Mouse (Mus musculus) MEL (cell line): ENCODE measurements at regions not wholly inside any gene's neighbourhood (a gene's known extent, or its start where the extent isn't known, plus 50 kb on each side); places are given as distances from the start of the nearest gene placed in this dataset.

Experiments
- DNase-seq: peaks from one replicate; pipeline ENCODE4 v3.0.0; 2011; ENCODE audit warnings: low read depth, low spot score
- H3K27ac ChIP-seq: 2 replicates; pipeline ENCODE4 v1.5.1; 2012; ENCODE audit warnings: low read depth, mild to moderate bottlenecking, control low read depth, low read length, moderate library complexity; ENCODE audit not compliant: control insufficient read depth
- H3K27me3 ChIP-seq, 2 experiments: fragments of 150-350 bp in 1 of 2; sonication (generic) in 1 of 2; 2 replicates each; pipeline ENCODE4 v1.6.1; 2012; ENCODE audit warnings: low read length in 2 of 2, mild to moderate bottlenecking in 2 of 2, improper control_type of control experiment in 1 of 2, moderate library complexity in 1 of 2; ENCODE audit not compliant: insufficient read depth in 2 of 2, control insufficient read depth in 1 of 2
- H3K36me3 ChIP-seq, 2 experiments: 2 replicates each; pipeline ENCODE4 v1.6.1; 2012 to 2014; ENCODE audit warnings: low read length in 2 of 2, improper control_type of control experiment in 1 of 2, inconsistent platforms in 1 of 2, mild to moderate bottlenecking in 1 of 2; ENCODE audit not compliant: insufficient read depth in 2 of 2, control insufficient read depth in 1 of 2
- H3K4me1 ChIP-seq, 2 experiments: fragments of 150-350 bp in 1 of 2; sonication (generic) in 1 of 2; 2 replicates each; pipeline ENCODE4 v1.6.1; 2012; ENCODE audit warnings: low read length in 2 of 2, improper control_type of control experiment in 1 of 2, mild to moderate bottlenecking in 1 of 2; ENCODE audit not compliant: insufficient read depth in 2 of 2, control insufficient read depth in 1 of 2
- H3K4me3 ChIP-seq, 2 experiments: fragments of 150-350 bp in 1 of 2; sonication (generic) in 1 of 2; 2 replicates each; pipeline ENCODE4 v1.5.1; 2012; ENCODE audit warnings: low read depth in 2 of 2, low read length in 2 of 2, mild to moderate bottlenecking in 2 of 2, moderate library complexity in 2 of 2, control low read depth in 1 of 2, improper control_type of control experiment in 1 of 2; ENCODE audit not compliant: control insufficient read depth in 1 of 2, insufficient read depth in 1 of 2
- H3K79me2 ChIP-seq: 2 replicates; pipeline ENCODE4 v1.6.1; 2012; ENCODE audit warnings: mild to moderate bottlenecking, low read length, moderate library complexity; ENCODE audit not compliant: control insufficient read depth, poor library complexity, insufficient read depth
- H3K9ac ChIP-seq: 2 replicates; pipeline ENCODE4 v1.6.1; 2012; ENCODE audit warnings: low read depth, mild to moderate bottlenecking, control low read depth, low read length, moderate library complexity; ENCODE audit not compliant: control insufficient read depth, poor library complexity, severe bottlenecking
- H3K9me3 ChIP-seq: fragments of 150-350 bp; sonication (generic); replicated peaks from 2 replicates; pipeline ENCODE4 v1.6.1; 2012; ENCODE audit warnings: mild to moderate bottlenecking, low read length, improper control_type of control experiment, moderate library complexity; ENCODE audit not compliant: insufficient read depth
- BHLHE40 ChIP-seq: IDR thresholded peaks from 2 replicates; pipeline ENCODE4 v1.6.1; 2012; ENCODE audit warnings: low read depth, mild to moderate bottlenecking, inconsistent platforms, low read length, improper control_type of control experiment, borderline replicate concordance
- CHD1 ChIP-seq: IDR thresholded peaks from 2 replicates; pipeline ENCODE4 v1.6.1; 2012; ENCODE audit warnings: low read depth, mild to moderate bottlenecking, inconsistent platforms, low read length, improper control_type of control experiment
- ELF1 ChIP-seq: IDR thresholded peaks from 2 replicates; pipeline ENCODE4 v1.6.1; 2014; ENCODE audit warnings: low read depth, mild to moderate bottlenecking, inconsistent platforms, low read length, improper control_type of control experiment, moderate library complexity
- EP300 ChIP-seq, 2 experiments: IDR thresholded peaks; 2 replicates each; pipeline ENCODE4 v1.6.1; 2011; ENCODE audit warnings: improper control_type of control experiment in 2 of 2, low read length in 2 of 2, low read depth in 1 of 2, mild to moderate bottlenecking in 1 of 2
- GABPA ChIP-seq: IDR thresholded peaks from 2 replicates; pipeline ENCODE4 v1.6.1; 2012; ENCODE audit warnings: low read depth, mild to moderate bottlenecking, inconsistent platforms, low read length, improper control_type of control experiment, moderate library complexity
- GATA1 ChIP-seq: IDR thresholded peaks from 2 replicates; pipeline ENCODE4 v1.6.1; 2011; ENCODE audit warnings: low read depth, low read length, improper control_type of control experiment
- HCFC1 ChIP-seq: IDR thresholded peaks from 2 replicates; pipeline ENCODE4 v1.6.1; 2012; ENCODE audit warnings: low read depth, mild to moderate bottlenecking, inconsistent platforms, low read length, improper control_type of control experiment, moderate library complexity
- JUND ChIP-seq: IDR thresholded peaks from 2 replicates; pipeline ENCODE4 v1.6.1; 2011; ENCODE audit warnings: low read depth, mild to moderate bottlenecking, improper control_type of control experiment, low read length
- KAT2A ChIP-seq: conservative IDR thresholded peaks from 2 replicates; pipeline ENCODE4 v1.6.1; 2012; ENCODE audit warnings: low read depth, low read length, improper control_type of control experiment, inconsistent platforms
- MAFK ChIP-seq: IDR thresholded peaks from 2 replicates; pipeline ENCODE4 v1.6.1; 2011; ENCODE audit warnings: low read depth, mild to moderate bottlenecking, low read length, improper control_type of control experiment, borderline replicate concordance
- MAX ChIP-seq: IDR thresholded peaks from 2 replicates; pipeline ENCODE4 v1.6.1; 2011; ENCODE audit warnings: low read length, improper control_type of control experiment
- MAZ ChIP-seq: IDR thresholded peaks from 2 replicates; pipeline ENCODE4 v1.6.1; 2012; ENCODE audit warnings: low read depth, mild to moderate bottlenecking, inconsistent platforms, low read length, improper control_type of control experiment
- MEF2A ChIP-seq: IDR thresholded peaks from 2 replicates; pipeline ENCODE4 v1.6.1; 2014; ENCODE audit warnings: low read depth, mild to moderate bottlenecking, inconsistent platforms, low read length, improper control_type of control experiment; ENCODE audit not compliant: poor library complexity, insufficient replicate concordance, severe bottlenecking; ENCODE audit errors: extremely low read depth
- MXI1 ChIP-seq: IDR thresholded peaks from 2 replicates; pipeline ENCODE4 v1.6.1; 2011; ENCODE audit warnings: mild to moderate bottlenecking, low read depth, low read length, improper control_type of control experiment
- MYB ChIP-seq: IDR thresholded peaks from 2 replicates; pipeline ENCODE4 v1.6.1; 2011; ENCODE audit warnings: mild to moderate bottlenecking, low read depth, low read length, improper control_type of control experiment
- NELFE ChIP-seq: IDR thresholded peaks from 2 replicates; pipeline ENCODE4 v1.6.1; 2011; ENCODE audit warnings: low read depth, low read length, improper control_type of control experiment
- POLR2A ChIP-seq, 2 experiments: IDR thresholded peaks; 2 replicates each; pipeline ENCODE4 v1.6.1; 2011 to 2012; ENCODE audit warnings: low read length in 2 of 2, mild to moderate bottlenecking in 2 of 2, control low read depth in 1 of 2, improper control_type of control experiment in 1 of 2, low read depth in 1 of 2, moderate library complexity in 1 of 2; ENCODE audit not compliant: control insufficient read depth in 1 of 2, insufficient read depth in 1 of 2, poor library complexity in 1 of 2
- POLR2AphosphoS5 ChIP-seq: IDR thresholded peaks from 2 replicates; pipeline ENCODE4 v1.6.1; 2012; ENCODE audit warnings: low read depth, borderline replicate concordance, mild to moderate bottlenecking, inconsistent platforms, low read length, moderate library complexity, mixed read lengths
- RCOR1 ChIP-seq: IDR thresholded peaks from 2 replicates; pipeline ENCODE4 v1.6.1; 2012; ENCODE audit warnings: low read depth, mild to moderate bottlenecking, inconsistent platforms, low read length, improper control_type of control experiment
- SMC3 ChIP-seq: IDR thresholded peaks from 2 replicates; pipeline ENCODE4 v1.6.1; 2011; ENCODE audit warnings: low read depth, low read length, improper control_type of control experiment
- TAL1 ChIP-seq: IDR thresholded peaks from 2 replicates; pipeline ENCODE4 v1.6.1; 2012; ENCODE audit warnings: mild to moderate bottlenecking, inconsistent platforms, low read length, moderate library complexity, mixed read lengths
- UBTF ChIP-seq: IDR thresholded peaks from 2 replicates; pipeline ENCODE4 v1.6.1; 2012; ENCODE audit warnings: low read depth, mild to moderate bottlenecking, inconsistent platforms, low read length, improper control_type of control experiment, moderate library complexity, borderline replicate concordance; ENCODE audit not compliant: insufficient read depth
- USF2 ChIP-seq, 2 experiments: IDR thresholded peaks; 2 replicates each; pipeline ENCODE4 v1.6.1; 2011 to 2012; ENCODE audit warnings: improper control_type of control experiment in 2 of 2, low read length in 2 of 2, borderline replicate concordance in 1 of 2, inconsistent platforms in 1 of 2, low read depth in 1 of 2, mild to moderate bottlenecking in 1 of 2; ENCODE audit not compliant: insufficient read depth in 1 of 2
- ZC3H11A ChIP-seq: IDR thresholded peaks from 2 replicates; pipeline ENCODE4 v1.6.1; 2012; ENCODE audit warnings: low read depth, mild to moderate bottlenecking, inconsistent platforms, low read length, improper control_type of control experiment
- ZKSCAN1 ChIP-seq: IDR thresholded peaks from 2 replicates; pipeline ENCODE4 v1.6.1; 2012; ENCODE audit warnings: low read depth, mild to moderate bottlenecking, inconsistent platforms, low read length, improper control_type of control experiment, moderate library complexity
- ZMIZ1 ChIP-seq: IDR thresholded peaks from 2 replicates; pipeline ENCODE4 v1.6.1; 2012; ENCODE audit warnings: low read depth, mild to moderate bottlenecking, inconsistent platforms, low read length, improper control_type of control experiment, moderate library complexity
- ZNF384 ChIP-seq: IDR thresholded peaks from 2 replicates; pipeline ENCODE4 v1.6.1; 2012; ENCODE audit warnings: low read depth, mild to moderate bottlenecking, inconsistent platforms, low read length, improper control_type of control experiment

DNA sequence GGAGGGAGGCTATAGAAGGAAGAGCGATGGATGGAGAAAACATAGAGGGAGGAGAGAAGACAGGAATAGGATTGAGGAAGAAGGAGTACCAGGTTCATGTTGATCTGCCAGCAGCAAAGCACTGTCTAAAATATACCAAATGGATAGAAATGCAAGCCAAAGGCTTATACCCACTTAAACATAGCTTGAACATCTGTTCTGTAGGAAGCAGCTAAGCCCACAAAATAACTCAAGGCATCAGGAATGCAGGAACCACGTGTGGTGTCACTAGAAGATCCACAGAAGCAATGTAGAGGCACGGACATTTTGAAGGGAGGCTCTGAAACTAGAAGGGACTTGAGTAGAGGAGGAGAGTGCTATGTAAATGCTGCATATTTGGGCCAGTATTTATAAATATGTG, 78.9 kb downstream of the Smgc start:
- Histone ChIP-seq H3K27ac (no peak overlapping the region), H3K9me3 (no peaks in the 10 kb centered on the region), H3K79me2 (no peaks in the 10 kb centered on the region), H3K36me3 (no peaks in the 10 kb centered on the region), H3K27me3 (no peaks in the 10 kb centered on the region), H3K9ac (no peak overlapping the region), H3K4me1 (no peaks in the 10 kb centered on the region), H3K4me3 (no peak overlapping the region)
- DNase-seq: no peak
- TF ChIP-seq NELFE: no peak
- TF ChIP-seq MAZ: no peak
- TF ChIP-seq KAT2A: no peak
- TF ChIP-seq ELF1: no peak
- TF ChIP-seq UBTF: no peak
- no peak for TF ChIP-seq ZNF384

DNA sequence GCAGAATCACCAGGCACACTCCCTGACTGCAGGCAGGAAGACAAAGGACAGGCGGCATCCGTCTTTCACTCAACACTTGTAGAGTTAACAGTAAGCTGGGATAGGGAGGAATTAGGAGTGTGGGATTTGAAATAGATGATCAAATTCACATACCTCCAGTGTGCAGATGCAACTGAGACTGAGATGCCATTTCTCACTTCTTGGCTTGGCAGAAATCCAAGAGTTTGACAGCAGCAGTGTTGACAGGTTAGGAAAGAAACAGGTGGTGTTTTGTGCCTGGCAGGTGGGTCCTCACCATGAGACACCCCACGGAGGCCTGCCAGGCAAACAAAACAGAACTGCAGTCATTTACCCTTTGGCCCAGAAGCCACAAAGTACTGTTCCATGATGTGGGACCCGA, 79.8 kb downstream of the Smgc start:
- H3K27ac ChIP-seq: no peak overlapping the region
- H3K4me3 ChIP-seq: no peak overlapping the region
- TF ChIP-seq MXI1 (no peak), MAX (no peak), GATA1 (no peak), EP300 (IDR thresholded peaks at IDR 0.05; ENCODE audit: low read depth in 1 of 2, low read length in 2 of 2) (no peak), BHLHE40 (no peak), TAL1 (no peak), ZKSCAN1 (no peak), ZMIZ1 (no peak)
- no peak overlapping the region for H3K9ac ChIP-seq
- DNase-seq: no peak
- H3K27me3 ChIP-seq: no peaks in the 10 kb centered on the region
- H3K36me3 ChIP-seq: no peaks in the 10 kb centered on the region
- H3K4me1 ChIP-seq: no peaks in the 10 kb centered on the region
- H3K9me3 ChIP-seq: no peaks in the 10 kb centered on the region
- H3K79me2 ChIP-seq: no peaks in the 10 kb centered on the region

DNA sequence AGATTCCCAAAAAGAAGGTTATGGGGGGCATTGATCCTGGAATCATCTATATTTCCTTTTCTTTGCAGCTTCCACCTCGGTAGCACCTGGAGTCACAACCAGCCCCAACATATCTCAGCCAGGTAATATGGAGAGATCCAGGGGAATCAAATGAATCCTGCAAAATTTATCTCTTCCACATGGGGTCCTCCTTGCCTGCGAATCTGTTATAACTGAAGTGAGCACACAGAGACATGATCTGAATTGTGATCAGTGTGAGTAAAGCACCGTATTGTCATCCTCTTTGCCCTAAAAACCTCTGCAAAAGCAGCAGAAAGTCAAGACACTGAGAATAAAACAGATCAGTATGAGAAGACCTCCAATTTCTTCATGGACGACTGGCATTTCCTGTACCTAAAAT, 86.5 kb downstream of the Smgc start:
- Histone ChIP-seq H3K27me3 (no peaks in the 10 kb centered on the region), H3K79me2 (no peaks in the 10 kb centered on the region), H3K9me3 (no peaks in the 10 kb centered on the region), H3K9ac (no peak overlapping the region), H3K4me3 (no peak overlapping the region), H3K27ac (no peak overlapping the region), H3K4me1 (no peaks in the 10 kb centered on the region), H3K36me3 (no peaks in the 10 kb centered on the region)
- DNase-seq: no peak
- no peak for TF ChIP-seq MEF2A
- TF ChIP-seq MXI1: no peak
- no peak for TF ChIP-seq ZC3H11A
- no peak for TF ChIP-seq JUND
- no peak for TF ChIP-seq HCFC1
- TF ChIP-seq ELF1: no peak
- TF ChIP-seq POLR2A (IDR thresholded peaks at IDR 0.05; ENCODE audit: control insufficient read depth in 1 of 2, insufficient read depth in 1 of 2, low read depth in 1 of 2, low read length in 2 of 2, poor library complexity in 1 of 2): no peak
- no peak for TF ChIP-seq CHD1
- no peak for TF ChIP-seq POLR2AphosphoS5
- TF ChIP-seq BHLHE40: no peak
- no peak for TF ChIP-seq GATA1
- TF ChIP-seq SMC3: no peak
- TF ChIP-seq GABPA: no peak
- no peak for TF ChIP-seq USF2 (IDR thresholded peaks at IDR 0.05; ENCODE audit: borderline replicate concordance in 1 of 2, insufficient read depth in 1 of 2, low read depth in 1 of 2, low read length in 2 of 2)
- no peak for TF ChIP-seq ZKSCAN1
- no peak for TF ChIP-seq MAFK
- no peak for TF ChIP-seq EP300 (IDR thresholded peaks at IDR 0.05; ENCODE audit: low read depth in 1 of 2, low read length in 2 of 2)
- TF ChIP-seq RCOR1: no peak
- no peak for TF ChIP-seq MYB
